Mouse (Mus musculus) megakaryocyte, embryonic 14.5 days (primary cell): Measurements from ENCODE around the gene Atp6ap1. TPM values are rescaled to one million over a fixed set of nuclear protein-coding genes. Genes with fewer than 3 reads are reported as not detected.

Experiments
- H3K27me3 ChIP-seq: replicated peaks from 2 replicates; pipeline ENCODE3; 2012; ENCODE audit warnings: inconsistent platforms
- H3K36me3 ChIP-seq: replicated peaks from 2 replicates; pipeline ENCODE3; 2012; ENCODE audit warnings: low read length, inconsistent platforms, mixed read lengths
- H3K4me1 ChIP-seq: 2 replicates; pipeline ENCODE4 v1.6.1; 2012; ENCODE audit warnings: inconsistent platforms
- H3K4me3 ChIP-seq: replicated peaks from 2 replicates; pipeline ENCODE3; 2012; ENCODE audit warnings: moderate library complexity, mild to moderate bottlenecking, inconsistent platforms
- H3K9me3 ChIP-seq: 2 replicates; pipeline ENCODE4 v1.6.1; 2012; ENCODE audit warnings: inconsistent platforms
- FLI1 ChIP-seq: IDR thresholded peaks from 2 replicates; pipeline ENCODE4 v1.6.1; 2012; ENCODE audit warnings: low read length, inconsistent platforms, mixed read lengths
- GATA1 ChIP-seq: IDR thresholded peaks from 3 replicates; pipeline ENCODE4 v1.6.1; 2012; ENCODE audit warnings: mixed read lengths, low read length, inconsistent platforms, borderline replicate concordance
- polyA plus RNA-seq: library from polyadenylated mRNA; stranded (reverse); fragments of >175 nt; gene quantifications from 2 replicates; pipeline ENCODE4 v1.2.3, GENCODE M21; 2012; ENCODE audit warnings: low replicate concordance; ENCODE audit not compliant: insufficient read depth

Atp6ap1 gene
- polyA plus RNA-seq, 1 experiment: 10.7 TPM

- Histone ChIP-seq H3K4me3 (peak within 1 kb of the TSS; percentile 92), H3K27me3 (peaks cover 5% of the 10 kb centered on the region), H3K9me3 (no peaks in the 10 kb centered on the region), H3K4me1 (peaks cover 6% of the 10 kb centered on the region), H3K36me3 (no peaks in the 10 kb centered on the region)
- no peak for TF ChIP-seq GATA1
- TF ChIP-seq FLI1: no peak
Observed at GRCm38 (mm10) chrX:74353467-74353770, 56.5 kb downstream of the Atp6ap1 start, which contains the start of gene Lage3. TSS of gene Lage3 (minus strand) at chrX:74353618.

Other genes with a start within 250 kb of the Atp6ap1 start
- not detected in 2 replicates for gene Opn1mw, start 169.6 kb upstream of the Atp6ap1 start, polyA plus RNA-seq
- 13.7 and 25.1 TPM in 2 replicates for gene Mecp2, start 161.7 kb upstream of the Atp6ap1 start, polyA plus RNA-seq
- gene Tex28, start 129.3 kb upstream of the Atp6ap1 start, polyA plus RNA-seq: not detected in 2 replicates
- gene Tktl1, start 119.8 kb upstream of the Atp6ap1 start, polyA plus RNA-seq: not detected in 2 replicates
- 106 and 299 TPM in 2 replicates for gene Flna, start 47.3 kb upstream of the Atp6ap1 start, polyA plus RNA-seq
- gene Emd, start 42.4 kb upstream of the Atp6ap1 start, polyA plus RNA-seq: 39.1 and 49.4 TPM in 2 replicates
- 328 and 1,584 TPM in 2 replicates for gene Rpl10, start 26.3 kb upstream of the Atp6ap1 start, polyA plus RNA-seq
- gene Taz, start 15.2 kb upstream of the Atp6ap1 start, polyA plus RNA-seq: 29.6 and 48.2 TPM in 2 replicates
- 2.8 TPM in 1 of 2 replicates, not detected in the other for gene Dnase1l1, start 14.8 kb upstream of the Atp6ap1 start, polyA plus RNA-seq
- 38.9 and 88.6 TPM in 2 replicates for gene Gdi1, start 7.9 kb downstream of the Atp6ap1 start, polyA plus RNA-seq
- 3.0 and 35.7 TPM in 2 replicates for gene Fam50a, start 15.9 kb downstream of the Atp6ap1 start, polyA plus RNA-seq
- gene Plxna3, start 32.0 kb downstream of the Atp6ap1 start, polyA plus RNA-seq: 1.3 TPM in 1 of 2 replicates, not detected in the other
- gene Lage3, start 56.5 kb downstream of the Atp6ap1 start, polyA plus RNA-seq: 7.0 and 8.9 TPM in 2 replicates
- 21.1 TPM in 1 of 2 replicates, not detected in the other for gene Ubl4a, start 76.1 kb downstream of the Atp6ap1 start, polyA plus RNA-seq
- 1.9 and 3.3 TPM in 2 replicates for gene Slc10a3, start 76.3 kb downstream of the Atp6ap1 start, polyA plus RNA-seq
- 4.0 and 8.8 TPM in 2 replicates for gene Fam3a, start 96.2 kb downstream of the Atp6ap1 start, polyA plus RNA-seq
- 16.4 and 19.2 TPM in 2 replicates for gene Ikbkg, start 96.2 kb downstream of the Atp6ap1 start, polyA plus RNA-seq
- gene G6pdx, start 132.1 kb downstream of the Atp6ap1 start, polyA plus RNA-seq: 5.2 and 16.4 TPM in 2 replicates
- gene Gm6880, start 184.3 kb downstream of the Atp6ap1 start, polyA plus RNA-seq: not detected in 2 replicates